In the genomic region with DNA sequence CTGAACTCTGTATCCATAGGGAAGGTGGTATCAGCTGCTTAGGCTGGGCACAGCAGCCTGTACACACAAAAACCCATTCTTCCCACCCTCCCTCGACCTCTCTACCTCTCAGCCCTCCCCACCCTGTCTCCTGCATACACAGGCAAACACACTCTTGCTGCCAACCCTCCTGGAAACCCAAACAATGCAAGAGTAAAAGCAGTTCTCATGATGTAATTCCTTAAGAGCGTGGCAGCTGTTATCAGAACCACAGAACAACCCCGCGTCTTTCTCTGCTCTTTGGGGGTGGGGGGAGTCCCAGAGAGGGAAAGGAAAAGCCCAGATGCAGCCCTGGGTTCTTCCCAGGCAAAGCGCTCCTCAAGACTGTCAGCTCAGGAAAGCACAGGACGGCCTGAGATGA, we compare ENCODE assay signal across 13 mouse cellular contexts. TPM values are rescaled to one million over a fixed set of nuclear protein-coding genes. Genes with fewer than 3 reads are reported as not detected.
DNase-seq lines count a peak whose midpoint lies in the region; ATAC-seq lines count a peak whose summit lies in the region.
"Had no signal": no experiment of that assay in that cellular context is flagged by ENCODE, and none has a peak within 500 bp of the region (broad histone marks: within the 10 kb centered on the region; RNA-seq: fewer than 3 reads in every experiment).

No protein-coding gene starts in this region.

- intact Hi-C loops in heart, postnatal 10 days (cut with DNase I), result loop anchor here (5.0 kb wide), 1 partner anchor 353 kb away; no protein-coding TSS in a partner anchor

- H3K36me3 ChIP-seq in heart, embryonic 14.5 days (ENCODE audit: control insufficient read depth, insufficient read depth, low read length), result no peaks in the 10 kb centered on the region
- peaks cover 2% of the 10 kb centered on the region; the same call in 1 of the 2 replicates for H3K36me3 ChIP-seq in neural tube, embryonic 13.5 days
- H3K36me3 ChIP-seq in limb, embryonic 10.5 days, result no peaks in the 10 kb centered on the region
- H3K36me3 ChIP-seq: liver, embryonic 15.5 days had no signal

- H3K9me3 ChIP-seq in heart, embryonic 14.5 days (ENCODE audit: control insufficient read depth, low read length), result no peaks in the 10 kb centered on the region
- no peaks in the 10 kb centered on the region for H3K9me3 ChIP-seq in neural tube, embryonic 13.5 days
- H3K9me3 ChIP-seq in limb, embryonic 10.5 days (replicated peaks), result no peaks in the 10 kb centered on the region
- H3K9me3 ChIP-seq: liver, embryonic 15.5 days had no signal

- no peaks in the 10 kb centered on the region for H3K27me3 ChIP-seq in heart, embryonic 14.5 days (ENCODE audit: control insufficient read depth, insufficient read depth, low read length)
- H3K27me3 ChIP-seq in neural tube, embryonic 13.5 days, result no peaks in the 10 kb centered on the region
- no peaks in the 10 kb centered on the region for H3K27me3 ChIP-seq in limb, embryonic 10.5 days (ENCODE audit: low read depth, poor library complexity, severe bottlenecking)
- H3K27me3 ChIP-seq: liver, embryonic 15.5 days had no signal

- H3K4me2 ChIP-seq in heart, embryonic 14.5 days (ENCODE audit: low read length), result no peak overlapping the region
- no peak overlapping the region for H3K4me2 ChIP-seq in neural tube, embryonic 13.5 days
- H3K4me2 ChIP-seq: liver, embryonic 15.5 days had no signal

- no peak overlapping the region for H3K4me3 ChIP-seq in heart, embryonic 14.5 days (ENCODE audit: control insufficient read depth in 1 of 2, insufficient read depth in 1 of 2, low read depth in 1 of 2, low read length in 2 of 2)
- no peak overlapping the region for H3K4me3 ChIP-seq in neural tube, embryonic 13.5 days
- no peak overlapping the region for H3K4me3 ChIP-seq in limb, embryonic 10.5 days
- H3K4me3 ChIP-seq: liver, embryonic 15.5 days had no signal

- no peak for DNase-seq in heart, postnatal 10 days
- no peak for DNase-seq in neural tube, embryonic 10.5 days (ENCODE audit: extremely low spot score, low spot score)
- no peak for DNase-seq in limb, embryonic 10.5 days (ENCODE audit: low spot score)
- DNase-seq in kidney, postnatal 25 days, result no peak
- DNase-seq in spleen, postnatal 4 days (ENCODE audit: low spot score in 2 of 2), result no peak
- DNase-seq in c-Kit-positive CD71-positive TER-119-positive erythroid progenitor cells, embryonic 14.5 days (ENCODE audit: low spot score), result no peak
- DNase-seq: embryo, embryonic 11 days; kidney, adult 2 months; thymus, postnatal 14 days had no signal

- peak overlapping the region; percentile 14 to 53; a peak in 2 of 4 replicates for H3K27ac ChIP-seq in heart, embryonic 14.5 days (replicated peaks in 1 of 2; ENCODE audit: control insufficient read depth in 1 of 2, insufficient read depth in 1 of 2, low read depth in 2 of 2, low read length in 2 of 2)
- peak overlapping the region; percentile 33 for H3K27ac ChIP-seq in neural tube, embryonic 13.5 days (replicated peaks)
- peak overlapping the region; percentile 25; the same call in 1 of the 2 replicates for H3K27ac ChIP-seq in limb, embryonic 10.5 days
- H3K27ac ChIP-seq: liver, embryonic 15.5 days had no signal

- H3K4me1 ChIP-seq in heart, embryonic 14.5 days (ENCODE audit: control insufficient read depth in 2 of 2, insufficient read depth in 2 of 2, low read length in 2 of 2), result peaks cover 17 to 34% of the 10 kb centered on the region in 2 experiments
- peaks cover 29% of the 10 kb centered on the region for H3K4me1 ChIP-seq in neural tube, embryonic 13.5 days (replicated peaks)
- peaks cover 14% of the 10 kb centered on the region; the same call in 1 of the 2 replicates for H3K4me1 ChIP-seq in limb, embryonic 10.5 days
- H3K4me1 ChIP-seq: liver, embryonic 15.5 days had no signal

- WGBS in heart, embryonic 14.5 days, result 21% methylated on average over 6 of the region's 6 CpGs
- WGBS in neural tube, embryonic 13.5 days, result 64% methylated on average over 6 of the region's 6 CpGs
- 74% methylated on average over 6 of the region's 6 CpGs for WGBS in limb, embryonic 10.5 days

- H3K9ac ChIP-seq in heart, embryonic 14.5 days (ENCODE audit: low read length), result no peak overlapping the region
- H3K9ac ChIP-seq in neural tube, embryonic 13.5 days, result 0 out of 2 replicates have a peak overlapping the region, but pooled peaks have one; percentile 17
- H3K9ac ChIP-seq: liver, embryonic 15.5 days had no signal

- ATAC-seq in heart, embryonic 14.5 days (ENCODE audit: insufficient number of reproducible peaks, insufficient read depth, low FRiP score, low read depth), result 0 out of 2 replicates have a peak, but pooled peaks have one; percentile 38
- ATAC-seq in neural tube, embryonic 13.5 days (ENCODE audit: low read depth), result no peak
- ATAC-seq: activated CD4-positive, CD25-positive, alpha-beta regulatory T cell, adult 4 months had no signal

RNA-seq across cellular contexts. Expression of a gene that starts 25.8 kb away (rescaled TPM):
- 6.7 and 7.5 TPM in 2 replicates for polyA plus RNA-seq in heart, embryonic 14.5 days (2014; fragmentation: Nextera tagmentation; extraction: Ambion mirVana)
- total RNA-seq in heart, postnatal 10 days (2021), result 1 to 10 TPM; 6.7 to 9.0 TPM
- 33.2 and 36.9 TPM in 2 replicates for polyA plus RNA-seq in neural tube, embryonic 13.5 days (2015; fragmentation: Nextera tagmentation; extraction: Ambion mirVana)
- 2.4 and 3.8 TPM in 2 replicates for polyA plus RNA-seq in limb, embryonic 10.5 days (2016; fragmentation: Nextera tagmentation; extraction: Ambion mirVana)
